Mouse (Mus musculus) liver, adult 2 months (tissue): Measurements from ENCODE around the gene Mvb12a.

Experiments used
- CTCF ChIP-seq: fragments of 200-500 bp; IDR thresholded peaks from 2 replicates; pipeline ENCODE4 v1.5.1; 2011; ENCODE audit warnings: low read depth, low read length, control low read depth
- POLR2A ChIP-seq: fragments of 200-500 bp; IDR thresholded peaks from 2 replicates; pipeline ENCODE4 v1.6.1; 2011; ENCODE audit warnings: low read length, control low read depth; ENCODE audit not compliant: insufficient read depth; ENCODE audit errors: extremely low read depth

DNA sequence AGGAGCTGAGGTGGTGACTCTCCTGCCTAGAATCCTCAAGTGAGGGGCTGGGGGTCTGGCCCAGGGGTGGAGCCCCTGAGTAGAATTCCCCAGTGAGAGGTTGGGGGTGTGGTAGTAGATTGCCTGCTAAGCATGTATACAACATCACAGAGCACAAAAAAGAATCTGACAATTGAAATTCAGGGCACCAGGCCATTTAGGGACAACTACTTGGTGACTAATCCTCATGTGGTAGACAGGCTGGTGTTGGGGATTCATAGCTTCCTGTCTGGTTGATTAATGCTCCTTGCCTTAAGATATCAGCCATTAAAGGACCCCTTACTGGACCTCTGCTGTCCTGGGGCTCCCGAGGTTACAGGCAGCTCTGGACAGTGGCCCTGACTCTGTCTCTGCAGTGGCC lies 36.3 kb downstream of the Mvb12a start:
- no peak for TF ChIP-seq CTCF
- TF ChIP-seq POLR2A = no peak
